Mouse (Mus musculus) left cerebral cortex, adult 8-10 months (tissue): Measurements from ENCODE around the gene Tbx10. TPM values are rescaled to one million over a fixed set of nuclear protein-coding genes. Genes with fewer than 3 reads are reported as not detected.
"Not testable (repeated sequence)": the region's sequence is repeated elsewhere in the genome, so short reads cannot be mapped to it uniquely, and the experiment has no call there.

ENCODE experiments used
- DNase-seq, 2 experiments: peaks; one replicate each; pipeline ENCODE4 v3.0.0; 2022; ENCODE audit warnings: low spot score in 2 of 2
- total RNA-seq, 4 experiments: library from RNA; stranded (reverse); gene quantifications; 2 replicates each; pipeline ENCODE4 v1.2.4; 2022

The Tbx10 gene
- total RNA-seq, 4 experiments from 2014 or later = not detected

DNA sequence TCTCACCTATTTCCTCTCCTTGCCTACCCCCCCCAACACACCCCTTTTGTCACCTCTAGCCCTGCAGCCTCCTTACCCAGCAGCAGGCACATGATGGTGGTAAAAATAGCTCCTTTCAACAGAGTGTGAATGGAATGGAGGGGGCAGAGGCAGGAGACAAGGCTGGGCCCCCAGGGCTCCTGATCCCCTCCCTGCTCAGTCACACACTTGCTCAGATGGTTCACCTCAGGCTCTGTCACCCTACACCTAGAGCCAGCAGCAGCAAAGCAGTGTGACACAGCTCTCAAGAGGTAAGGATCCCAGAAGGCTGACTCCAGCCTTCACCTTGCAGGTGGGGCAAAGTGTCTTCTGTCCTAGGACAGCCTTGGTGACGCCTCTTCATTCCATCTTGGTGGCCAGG, 10.6 kb downstream of the Tbx10 start, which contains the start of gene Doc2g:
TSS of gene Doc2g (plus strand) at position 202 of the 400 bp plus-strand sequence.
- no peak for DNase-seq

DNA sequence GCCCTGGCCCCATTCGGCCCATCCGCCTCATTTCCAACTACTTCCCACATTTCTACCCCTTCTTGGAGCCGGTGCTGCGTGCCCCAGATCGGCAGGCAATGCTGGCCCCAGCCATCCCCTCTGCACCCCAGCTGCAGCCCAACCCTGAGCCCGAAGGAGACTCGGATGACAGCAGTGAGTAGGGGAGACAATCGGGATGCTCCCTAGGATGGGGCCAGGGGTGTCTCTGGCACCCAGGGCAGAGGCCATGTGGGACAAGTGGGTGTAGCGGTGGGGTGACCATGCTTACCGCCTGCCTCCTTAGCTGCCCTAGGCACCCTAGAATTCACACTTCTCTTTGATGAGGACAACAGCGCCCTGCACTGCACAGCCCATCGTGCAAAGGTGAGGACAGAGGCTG, 11.1 kb downstream of the Tbx10 start:
- no peak for DNase-seq

DNA sequence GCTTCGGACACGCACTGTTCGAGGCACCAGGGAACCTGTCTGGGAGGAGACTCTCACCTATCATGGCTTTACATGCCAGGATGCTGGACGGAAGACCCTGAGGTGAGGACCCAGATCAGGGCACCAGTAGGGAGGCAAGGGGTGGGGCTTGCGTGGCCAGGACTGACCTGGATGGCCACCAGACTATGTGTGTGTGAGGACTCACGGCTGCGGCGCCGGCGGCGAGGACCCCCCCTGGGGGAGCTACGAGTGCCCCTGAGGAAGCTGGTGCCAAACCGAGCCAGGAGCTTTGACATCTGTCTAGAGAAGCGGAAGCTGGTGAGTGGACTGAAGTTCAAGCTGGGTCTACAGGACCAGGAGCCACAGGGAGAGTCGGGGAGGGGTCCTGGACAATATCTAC, 11.8 kb downstream of the Tbx10 start:
- DNase-seq = no peak

DNA sequence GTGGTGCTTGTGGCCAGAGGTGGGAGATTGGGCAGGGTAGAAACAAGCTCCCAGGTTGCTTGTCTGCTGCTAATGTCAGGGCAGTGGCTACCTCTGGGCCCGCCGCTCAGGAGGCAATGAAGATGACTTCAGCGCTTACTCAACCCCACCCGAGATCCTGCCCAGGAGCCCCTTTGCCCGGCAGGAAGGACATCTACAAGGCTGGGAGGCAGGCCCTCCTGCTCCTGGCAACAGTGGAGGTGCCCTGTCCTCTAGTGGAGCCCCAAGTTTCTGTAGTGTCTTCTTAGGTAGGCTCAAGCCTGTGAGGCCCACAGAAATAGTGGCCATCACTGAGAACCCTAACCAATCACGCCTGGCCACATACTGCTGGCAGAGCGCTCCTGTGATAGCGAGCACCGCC, 12.5 kb downstream of the Tbx10 start:
- DNase-seq = no peak

DNA sequence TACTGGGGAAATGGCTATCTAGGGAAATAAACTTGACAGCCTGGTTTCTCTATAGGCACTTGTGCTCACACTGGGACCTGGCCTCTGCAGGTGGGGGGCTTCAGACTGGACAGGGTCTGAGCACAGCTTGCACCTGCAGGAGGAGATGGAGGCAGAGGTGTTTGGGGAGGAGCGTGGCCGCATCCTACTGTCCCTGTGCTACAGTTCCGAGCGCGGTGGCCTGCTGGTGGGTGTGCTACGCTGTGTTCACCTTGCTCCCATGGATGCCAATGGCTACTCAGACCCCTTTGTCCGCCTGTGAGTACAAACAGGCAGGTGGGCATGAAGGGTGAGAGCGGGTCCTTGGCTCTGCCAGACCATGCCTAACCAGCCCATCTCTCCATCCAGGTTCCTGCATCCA, 13.4 kb downstream of the Tbx10 start:
- no peak for DNase-seq

- DNase-seq = no peak
Measured at GRCm38 (mm10) chr19:4011086-4011485, 18.5 kb downstream of the Tbx10 start.

- peak; percentile 93 to 99 for DNase-seq
Measured at GRCm38 (mm10) chr19:4012432-4013022, 20.0 kb downstream of the Tbx10 start, which contains the start of gene Ndufv1. Gene Ndufv1, minus strand, starts transcription at chr19:4012806.

DNA sequence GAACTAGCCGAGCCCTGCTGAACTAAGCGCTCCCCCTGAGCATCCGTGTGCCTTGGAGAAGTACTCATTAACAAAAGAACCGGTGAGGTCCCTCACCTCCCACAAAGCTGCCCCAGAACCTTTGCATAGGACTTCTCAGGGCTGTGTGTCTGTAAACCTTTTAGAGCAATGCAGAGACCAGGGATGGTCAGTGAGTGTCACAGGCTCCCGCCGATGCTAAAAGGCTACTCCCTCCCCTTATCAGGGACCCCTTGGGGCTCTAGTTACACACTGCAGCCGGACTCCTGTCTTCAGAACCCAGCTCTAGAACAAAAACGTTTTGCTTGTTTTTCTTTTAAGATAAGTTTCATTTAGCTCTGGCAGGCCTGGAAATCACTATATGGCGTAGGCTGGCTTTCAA, 20.5 kb downstream of the Tbx10 start:
- DNase-seq = no peak

- DNase-seq = no peak
Measured at GRCm38 (mm10) chr19:4014802-4015201, 22.2 kb downstream of the Tbx10 start.

GRCm38 (mm10) chr19:4015635-4016034, 23.1 kb downstream of the Tbx10 start:
- DNase-seq = no peak

- DNase-seq = no peak
Measured at GRCm38 (mm10) chr19:4017921-4018587, 25.5 kb downstream of the Tbx10 start.

- DNase-seq = peak; percentile 46 to 68
Measured at GRCm38 (mm10) chr19:4018743-4019583, 26.4 kb downstream of the Tbx10 start.

DNA sequence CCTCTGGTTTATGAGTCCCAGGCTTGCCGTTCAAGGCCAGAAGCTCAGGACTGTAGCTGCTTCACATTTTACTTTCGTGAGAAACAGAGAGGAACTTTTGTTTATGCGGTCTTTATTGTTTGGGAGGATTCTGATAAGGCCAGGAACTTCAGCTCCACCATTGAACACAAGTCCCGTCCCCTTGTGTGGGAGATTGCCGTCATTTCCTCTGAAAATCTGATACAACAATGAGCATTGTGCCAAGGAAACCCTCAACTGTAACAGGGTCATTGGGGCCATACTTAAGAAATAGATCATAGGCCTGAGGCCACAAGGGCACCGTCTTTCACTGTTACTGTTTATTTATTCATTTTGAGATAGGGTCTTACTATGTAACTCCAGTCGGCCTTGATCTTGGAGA, 30.6 kb downstream of the Tbx10 start:
- DNase-seq = no peak

DNA sequence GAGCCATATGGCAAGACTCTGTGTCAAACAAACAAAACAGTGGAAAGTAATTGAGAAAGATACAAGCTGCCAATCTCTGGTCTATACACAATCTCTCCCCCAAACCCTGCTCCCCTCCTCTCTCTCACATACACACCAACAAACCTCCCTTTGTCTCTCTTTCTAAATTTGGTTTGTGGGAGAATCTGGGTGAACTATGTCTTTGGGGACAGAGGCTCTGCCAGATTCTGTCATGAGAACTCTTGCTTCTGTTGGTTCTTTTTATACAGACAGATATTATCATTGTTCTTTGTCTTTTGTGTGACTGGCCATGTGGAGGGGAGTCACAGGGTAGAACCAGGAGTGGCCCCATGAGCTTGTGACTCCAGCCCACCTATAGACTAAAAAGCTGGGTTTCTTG, 35.0 kb downstream of the Tbx10 start:
- no peak for DNase-seq

DNA sequence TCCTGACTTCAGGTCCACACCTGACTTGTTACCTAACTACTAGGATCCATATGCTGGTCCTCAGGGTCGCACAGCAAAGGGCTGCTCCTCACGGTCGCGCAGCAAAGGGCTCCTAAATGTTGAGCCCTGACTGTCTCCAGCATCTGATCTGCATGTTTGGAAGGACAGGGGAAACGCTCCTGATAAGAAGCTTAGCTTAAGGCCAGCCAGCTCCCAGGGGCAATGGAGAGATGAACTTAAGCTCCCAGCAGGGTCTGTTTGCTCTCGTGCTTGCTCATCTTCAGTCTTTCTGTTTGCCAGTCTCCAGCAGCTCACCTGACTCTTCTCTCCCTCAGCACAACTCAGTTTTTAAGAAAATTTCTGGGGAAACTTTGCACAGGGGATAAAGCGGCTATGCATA, 40.1 kb downstream of the Tbx10 start:
- no peak for DNase-seq

DNA sequence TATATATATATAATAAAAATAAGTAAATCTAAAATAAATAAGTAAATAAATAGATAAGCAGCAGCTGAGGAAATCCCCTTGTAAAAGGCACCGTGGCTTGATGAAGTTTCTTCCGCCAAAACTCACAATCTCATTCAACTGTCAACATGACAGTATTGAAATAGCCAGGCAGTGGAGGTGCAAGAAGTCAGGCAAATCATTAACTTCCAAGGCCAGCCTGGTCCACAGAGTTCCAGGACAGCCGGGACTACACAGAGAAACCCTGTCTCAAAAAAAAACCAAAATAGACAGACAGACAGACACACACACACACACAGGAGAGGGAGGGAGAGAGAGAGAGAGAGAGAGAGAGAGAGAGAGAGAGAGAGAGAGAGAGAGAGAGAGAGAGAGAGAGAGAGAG, 40.7 kb downstream of the Tbx10 start:
- no peak for DNase-seq

DNA sequence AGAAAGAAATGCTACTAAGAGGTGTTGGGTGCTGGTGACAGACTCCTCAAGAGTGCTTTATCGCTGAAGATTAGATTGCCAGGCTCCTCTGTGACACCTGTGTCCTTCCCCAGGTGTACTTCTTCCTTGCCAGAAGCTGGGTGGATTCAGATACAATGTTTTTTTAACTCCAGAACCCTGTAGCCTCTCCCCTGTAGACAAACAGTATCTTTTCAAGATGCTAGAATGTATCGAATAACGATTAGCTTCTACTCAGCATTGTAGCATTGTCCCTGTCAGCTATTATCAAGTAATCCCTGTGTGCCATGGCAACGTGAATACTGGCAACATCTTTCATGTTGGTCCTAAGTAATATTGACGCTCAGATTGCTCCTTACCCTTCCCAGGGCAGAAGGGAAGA, 41.2 kb downstream of the Tbx10 start:
- DNase-seq = no peak

- DNase-seq = no peak
Measured at GRCm38 (mm10) chr19:4036327-4037045, 43.9 kb downstream of the Tbx10 start.

DNA sequence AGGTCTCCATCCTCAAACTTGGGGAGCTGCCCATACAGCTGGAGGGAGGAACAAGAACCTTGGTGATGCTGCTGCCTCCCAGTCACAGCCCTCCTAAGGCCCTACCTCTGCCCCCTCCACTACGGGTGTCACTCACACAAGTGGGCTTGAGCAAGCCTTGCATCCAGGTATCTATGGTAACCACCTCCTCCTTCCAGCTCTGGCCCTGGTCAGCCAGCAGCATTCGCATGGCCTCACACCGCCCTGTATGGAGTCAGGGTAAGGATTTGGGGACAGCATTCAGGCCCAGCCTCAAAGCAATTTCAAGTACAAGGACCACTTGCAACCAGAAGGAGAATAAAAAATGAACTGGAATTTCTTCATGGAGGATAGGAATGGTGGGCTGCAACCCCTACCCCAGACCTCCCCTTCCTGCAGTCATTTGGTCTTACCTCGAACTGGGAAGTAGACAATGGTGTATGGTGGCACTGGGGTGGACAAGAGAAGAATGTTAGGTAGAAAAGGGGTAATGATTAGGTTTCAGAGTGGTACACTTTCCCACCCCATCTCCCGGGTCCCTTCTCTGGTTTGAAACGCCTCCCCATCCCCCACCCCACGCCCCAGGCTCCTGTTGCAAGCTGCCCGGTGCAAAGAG, 44.7 kb downstream of the Tbx10 start:
- DNase-seq = not testable (repeated sequence)

- DNase-seq = peak; percentile 84 to 85
Measured at GRCm38 (mm10) chr19:4037788-4038232, 45.3 kb downstream of the Tbx10 start, which contains the start of gene Gstp1. Gene Gstp1, minus strand, starts transcription at chr19:4037985.

- DNase-seq = not testable (repeated sequence)
Measured at GRCm38 (mm10) chr19:4040941-4041340, 48.4 kb downstream of the Tbx10 start.
